Comparison of ENCODE assay signal across 11 mouse cellular contexts in the genomic region with DNA sequence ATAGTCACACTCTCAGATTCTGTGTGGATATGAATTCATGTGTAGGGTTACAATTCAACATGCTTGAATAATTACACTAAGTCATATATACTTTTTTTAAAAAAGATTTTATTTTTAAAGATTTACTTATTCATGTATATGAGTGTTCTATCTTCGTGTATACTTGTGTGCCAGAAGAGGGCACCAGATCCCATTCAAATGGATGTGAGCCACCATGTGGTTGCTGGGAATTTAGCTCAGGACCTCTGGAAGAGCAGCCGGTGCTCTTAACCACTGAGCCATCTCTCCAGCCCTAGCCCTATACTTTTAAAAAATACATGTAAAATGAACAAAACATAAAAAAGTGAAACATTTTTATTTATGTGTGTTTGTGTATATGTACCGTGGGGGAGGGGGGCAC.
"Had no signal": no experiment of that assay in that cellular context is flagged by ENCODE, and none has a peak within 500 bp of the region (broad histone marks: within the 10 kb centered on the region; RNA-seq: fewer than 3 reads in every experiment).

No protein-coding gene starts in this region.

- H3K4me1 ChIP-seq: limb, embryonic 10.5 days; midbrain, embryonic 12.5 days had no signal

- DNase-seq: kidney, adult 2 months; kidney, postnatal 25 days; lung, postnatal 14 days; right cerebral cortex, postnatal 25 days had no signal

- H3K4me3 ChIP-seq: limb, embryonic 10.5 days; megakaryocyte, embryonic 14.5 days; midbrain, embryonic 12.5 days had no signal

- H3K27me3 ChIP-seq: megakaryocyte, embryonic 14.5 days; midbrain, embryonic 12.5 days had no signal

- H3K9me3 ChIP-seq: limb, embryonic 10.5 days; megakaryocyte, embryonic 14.5 days; midbrain, embryonic 12.5 days had no signal

- H3K27ac ChIP-seq: limb, embryonic 10.5 days; macrophage; midbrain, embryonic 12.5 days had no signal

- H3K4me2 ChIP-seq: liver, embryonic 11.5 days; lung, embryonic 14.5 days; midbrain, embryonic 12.5 days had no signal

- ATAC-seq: midbrain, embryonic 16.5 days had no signal

- H3K9ac ChIP-seq: lung, embryonic 14.5 days; midbrain, embryonic 12.5 days had no signal
